Mouse (Mus musculus) liver, embryonic 15.5 days (tissue): ENCODE measurements around the gene Olfr1116. TPM values are rescaled to one million over a fixed set of nuclear protein-coding genes. Genes with fewer than 3 reads are reported as not detected.
"Not testable (repeated sequence)": the region's sequence is repeated elsewhere in the genome, so short reads cannot be mapped to it uniquely, and the experiment has no call there.

Source experiments
- ATAC-seq: fragments of 200-750 bp; cut with Nextera tagmentation; 2 replicates; pipeline ENCODE4 v1.8.0; 2017; ENCODE audit warnings: moderate number of reproducible peaks, mild to moderate bottlenecking, moderate library complexity; ENCODE audit not compliant: insufficient read depth
- H3K27ac ChIP-seq: fragments of 300-500 bp; sonication (generic); replicated peaks from 2 replicates; pipeline ENCODE4 v1.5.1; 2015; ENCODE audit warnings: mild to moderate bottlenecking, inconsistent platforms
- H3K27me3 ChIP-seq: fragments of 300-500 bp; sonication (generic); 2 replicates; pipeline ENCODE4 v1.6.1; 2015; ENCODE audit warnings: mild to moderate bottlenecking, inconsistent platforms
- H3K36me3 ChIP-seq: fragments of 300-500 bp; sonication (generic); replicated peaks from 2 replicates; pipeline ENCODE4 v1.6.1; 2015; ENCODE audit warnings: moderate library complexity, mild to moderate bottlenecking, inconsistent platforms
- H3K4me1 ChIP-seq: fragments of 300-500 bp; sonication (generic); replicated peaks from 2 replicates; pipeline ENCODE4 v1.6.1; 2015; ENCODE audit warnings: inconsistent platforms
- H3K4me2 ChIP-seq: fragments of 300-500 bp; sonication (generic); 2 replicates; pipeline ENCODE4 v1.6.1; 2015; ENCODE audit warnings: moderate library complexity, mild to moderate bottlenecking, inconsistent platforms
- H3K4me3 ChIP-seq: fragments of 300-500 bp; sonication (generic); replicated peaks from 2 replicates; pipeline ENCODE4 v1.5.1; 2015; ENCODE audit warnings: mild to moderate bottlenecking, inconsistent platforms
- H3K9ac ChIP-seq: fragments of 300-500 bp; sonication (generic); 2 replicates; pipeline ENCODE4 v1.6.1; 2015; ENCODE audit warnings: moderate library complexity, mild to moderate bottlenecking, inconsistent platforms
- H3K9me3 ChIP-seq: fragments of 300-500 bp; sonication (generic); replicated peaks from 2 replicates; pipeline ENCODE4 v1.6.1; 2016; ENCODE audit warnings: inconsistent platforms
- WGBS: fragments of 180-500 bp; shearing (Covaris S2); methylation state at CpG from one replicate; pipeline ENCODE4 v1.1.7; 2015; ENCODE audit warnings: mixed read lengths; ENCODE audit not compliant: insufficient replicate concordance; 5-methylcytosine and 5-hydroxymethylcytosine counted together
- microRNA-seq: library from miRNA; unstranded; fragments of <30 nt; microRNA quantifications from one replicate; pipeline ENCODE4, GENCODE M21; 2016
- polyA plus RNA-seq: library from polyadenylated mRNA; unstranded; fragments of >200 nt; fragmentation: Nextera tagmentation; extraction: Ambion mirVana; gene quantifications from 2 replicates; pipeline ENCODE4 v1.2.1, GENCODE M21; 2015

The Olfr1116 gene
- polyA plus RNA-seq: not detected in 2 replicates

DNA sequence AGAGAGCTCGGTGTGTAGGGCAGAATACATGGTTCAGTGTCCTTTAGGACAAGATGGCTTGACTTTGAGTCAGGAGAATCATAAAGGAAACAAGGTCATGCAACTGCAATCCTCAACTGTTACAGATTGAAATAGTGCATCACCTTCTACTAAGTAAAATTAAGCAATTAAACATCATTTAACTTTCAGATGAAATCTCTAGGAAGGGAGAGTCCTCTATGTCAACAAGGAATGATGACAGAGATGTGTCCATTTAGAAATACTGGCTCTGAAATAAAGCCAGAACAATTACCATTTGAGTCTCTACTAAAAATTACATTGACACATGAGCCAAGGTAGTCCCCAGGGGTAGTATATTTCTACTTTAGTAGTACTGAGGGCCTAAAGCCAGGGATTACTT lies at the start of gene Olfr1116:
Gene Olfr1116 (plus strand): TSS at position 301 of the 400 bp plus-strand sequence.
- Histone ChIP-seq H3K4me1 (no peaks in the 10 kb centered on the region), H3K9ac (no peak within 1 kb of the TSS), H3K27ac (no peak within 1 kb of the TSS), H3K36me3 (no peaks in the 10 kb centered on the region), H3K27me3 (no peaks in the 10 kb centered on the region), H3K4me3 (no peak within 1 kb of the TSS), H3K9me3 (no peaks in the 10 kb centered on the region), H3K4me2 (no peak within 1 kb of the TSS)
- 59% methylated on average over 1 of the region's 1 CpGs for whole genome bisulfite sequencing
- ATAC-seq: no peak

DNA sequence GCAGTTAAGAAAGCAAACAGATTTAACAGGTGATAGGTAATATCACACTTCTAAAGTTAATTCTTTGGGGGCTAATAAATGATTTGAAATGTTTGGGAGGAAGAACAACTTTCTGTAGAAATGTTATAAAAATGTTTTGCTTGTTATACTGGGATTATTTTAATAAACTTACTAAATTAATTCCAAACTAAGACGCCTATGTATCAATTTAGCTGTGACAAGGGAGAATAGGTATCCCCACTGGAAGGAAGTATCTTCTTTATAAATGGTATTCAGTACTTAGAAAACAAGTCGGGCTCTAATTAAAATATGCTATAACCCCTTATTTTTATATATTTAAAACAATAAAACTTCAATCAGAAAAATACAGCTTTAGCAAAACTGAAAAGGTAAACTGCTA lies 19.6 kb upstream of the Olfr1116 start, which contains the start of gene Olfr1115:
Gene Olfr1115 (plus strand): TSS at position 301 of the 400 bp plus-strand sequence.
- Histone ChIP-seq H3K4me1 (no peaks in the 10 kb centered on the region), H3K36me3 (no peaks in the 10 kb centered on the region), H3K27ac (no peak within 1 kb of the TSS), H3K4me3 (no peak within 1 kb of the TSS), H3K4me2 (no peak within 1 kb of the TSS), H3K9me3 (no peaks in the 10 kb centered on the region), H3K9ac (no peak within 1 kb of the TSS), H3K27me3 (no peaks in the 10 kb centered on the region)
- no peak for ATAC-seq
- WGBS: 56% methylated on average over 2 of the region's 2 CpGs

GRCm38 (mm10) chr2:87293977-87294376 lies 26.6 kb downstream of the Olfr1116 start:
- not testable (repeated sequence) for H3K4me1 ChIP-seq, H3K9ac ChIP-seq, H3K9me3 ChIP-seq, ATAC-seq, H3K4me3 ChIP-seq, H3K36me3 ChIP-seq, H3K27me3 ChIP-seq, H3K4me2 ChIP-seq, H3K27ac ChIP-seq

GRCm38 (mm10) chr2:87307281-87307680 lies 39.9 kb downstream of the Olfr1116 start, which contains the start of gene Olfr1118:
Gene Olfr1118, plus strand, starts transcription at chr2:87307581.
- H3K4me3 ChIP-seq: no peak within 1 kb of the TSS
- H3K27ac ChIP-seq: no peak within 1 kb of the TSS
- ATAC-seq: no peak
- H3K36me3 ChIP-seq: no peaks in the 10 kb centered on the region
- WGBS: 24% methylated on average over 1 of the region's 1 CpGs
- no peaks in the 10 kb centered on the region for H3K27me3 ChIP-seq
- no peaks in the 10 kb centered on the region for H3K9me3 ChIP-seq
- H3K4me1 ChIP-seq: no peaks in the 10 kb centered on the region
- H3K4me2 ChIP-seq: no peak within 1 kb of the TSS
- no peak within 1 kb of the TSS for H3K9ac ChIP-seq

Small RNA genes within 50 kb of the gene (microRNA-seq; reads per million reads assigned to microRNA genes)
- not detected for gene Gm27438

Other genes starting within 250 kb of the Olfr1116 start
- not detected in 2 replicates for gene Olfr1104, start 240.5 kb upstream of the Olfr1116 start, polyA plus RNA-seq
- not detected in 2 replicates for gene Olfr1105, start 231.0 kb upstream of the Olfr1116 start, polyA plus RNA-seq
- not detected in 2 replicates for gene Olfr1106, start 215.3 kb upstream of the Olfr1116 start, polyA plus RNA-seq
- not detected in 2 replicates for gene Olfr1107, start 191.7 kb upstream of the Olfr1116 start, polyA plus RNA-seq
- gene Olfr1109, start 171.5 kb upstream of the Olfr1116 start, polyA plus RNA-seq: not detected in 2 replicates
- not detected in 2 replicates for gene Olfr259, start 153.0 kb upstream of the Olfr1116 start, polyA plus RNA-seq
- gene Olfr1110, start 127.2 kb upstream of the Olfr1116 start, polyA plus RNA-seq: not detected in 2 replicates
- not detected in 2 replicates for gene Olfr1111, start 114.9 kb upstream of the Olfr1116 start, polyA plus RNA-seq
- not detected in 2 replicates for gene Olfr1112, start 79.7 kb upstream of the Olfr1116 start, polyA plus RNA-seq
- not detected in 2 replicates for gene Olfr1113, start 58.6 kb upstream of the Olfr1116 start, polyA plus RNA-seq
- gene Olfr1115, start 19.5 kb upstream of the Olfr1116 start, polyA plus RNA-seq: not detected in 2 replicates
- gene Olfr1118, start 40.0 kb downstream of the Olfr1116 start, polyA plus RNA-seq: not detected in 2 replicates
- gene Olfr1120, start 87.3 kb downstream of the Olfr1116 start, polyA plus RNA-seq: not detected in 2 replicates
- not detected in 2 replicates for gene Olfr1121, start 102.4 kb downstream of the Olfr1116 start, polyA plus RNA-seq
- not detected in 2 replicates for gene Olfr1122, start 118.3 kb downstream of the Olfr1116 start, polyA plus RNA-seq
- not detected in 2 replicates for gene Olfr1123, start 149.1 kb downstream of the Olfr1116 start, polyA plus RNA-seq
- gene Olfr1124, start 162.7 kb downstream of the Olfr1116 start, polyA plus RNA-seq: not detected in 2 replicates
- not detected in 2 replicates for gene Olfr1126, start 186.4 kb downstream of the Olfr1116 start, polyA plus RNA-seq
- gene Pramel7, start 229.6 kb downstream of the Olfr1116 start, polyA plus RNA-seq: not detected in 2 replicates
- gene Pramel6, start 239.0 kb downstream of the Olfr1116 start, polyA plus RNA-seq: not detected in 2 replicates